In the genomic region with DNA sequence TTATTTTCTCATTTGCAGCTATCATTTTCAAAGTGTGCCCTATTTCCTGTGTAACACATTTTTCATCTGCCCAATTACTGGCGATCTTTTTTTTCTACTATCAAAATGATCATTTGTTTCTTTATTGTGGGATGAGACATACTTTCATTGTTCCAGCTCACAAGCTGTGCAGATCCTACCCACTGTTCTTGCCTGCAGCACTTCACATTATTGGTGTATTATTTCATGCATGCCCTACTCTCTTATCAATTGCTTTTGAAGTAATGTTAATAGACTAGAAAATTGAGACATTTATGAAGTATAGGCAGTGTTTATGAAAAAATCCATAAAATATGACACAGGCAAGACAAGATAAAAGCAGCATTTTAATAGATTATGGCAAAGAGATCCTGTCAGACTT, we compare ENCODE assay signal across 23 mouse cellular contexts.
DNase-seq lines count a peak whose midpoint lies in the region; ATAC-seq and TF ChIP-seq lines count a peak whose summit lies in the region.
"Had no signal": no experiment of that assay in that cellular context is flagged by ENCODE, and none has a peak within 500 bp of the region (broad histone marks: within the 10 kb centered on the region; RNA-seq: fewer than 3 reads in every experiment).

No protein-coding gene starts in this region.

- peak; percentile 56 for DNase-seq in Muller cell, postnatal 12 days (ENCODE audit: inconsistent ontology term)
- peak; percentile 28 for DNase-seq in brain, embryonic 14.5 days (ENCODE audit: low read depth)
- DNase-seq in right cerebral cortex, postnatal 10 days (ENCODE audit: low spot score in 2 of 2) = no peak
- DNase-seq: adrenal gland, adult 8-10 months; adrenal gland, postnatal 14 days; adrenal gland, postnatal 36 days; cerebellum, adult 11 months; cerebellum, adult 18-20 months; cerebellum, adult 8-10 months; cerebellum, adult 9-11 months; cerebellum, postnatal 14 days; cerebellum, postnatal 36 days; embryo, embryonic 11 days had no signal

- no peak overlapping the region for H3K27ac ChIP-seq in midbrain, embryonic 15.5 days
- H3K27ac ChIP-seq in midbrain, embryonic 16.5 days (ENCODE audit: low read length) = no peak overlapping the region
- H3K27ac ChIP-seq: embryonic facial prominence, embryonic 13.5 days; embryonic facial prominence, embryonic 15.5 days; forebrain, embryonic 10.5 days; forebrain, embryonic 12.5 days had no signal

- peak; percentile 67; the same call in 1 of the 2 replicates for ATAC-seq in midbrain, embryonic 15.5 days (replicated peaks)
- ATAC-seq in midbrain, embryonic 16.5 days = no peak
- ATAC-seq: activated CD4-positive, CD25-positive, alpha-beta regulatory T cell, adult 4 months; forebrain, embryonic 14.5 days; Patski had no signal

- no peaks in the 10 kb centered on the region for H3K27me3 ChIP-seq in midbrain, embryonic 15.5 days (replicated peaks)
- no peaks in the 10 kb centered on the region for H3K27me3 ChIP-seq in midbrain, embryonic 16.5 days (ENCODE audit: control insufficient read depth, insufficient read depth, low read depth, low read length)
- H3K27me3 ChIP-seq: embryonic facial prominence, embryonic 13.5 days; embryonic facial prominence, embryonic 15.5 days; forebrain, embryonic 12.5 days had no signal

- H3K4me2 ChIP-seq in midbrain, embryonic 15.5 days = no peak overlapping the region
- H3K4me2 ChIP-seq in midbrain, embryonic 16.5 days (ENCODE audit: low read length) = no peak overlapping the region
- H3K4me2 ChIP-seq: embryonic facial prominence, embryonic 13.5 days; embryonic facial prominence, embryonic 15.5 days; forebrain, embryonic 12.5 days had no signal

- H3K4me1 ChIP-seq in midbrain, embryonic 15.5 days = no peaks in the 10 kb centered on the region
- H3K4me1 ChIP-seq in midbrain, embryonic 16.5 days (ENCODE audit: control insufficient read depth, insufficient read depth, low read length) = no peaks in the 10 kb centered on the region
- H3K4me1 ChIP-seq: embryonic facial prominence, embryonic 13.5 days; embryonic facial prominence, embryonic 15.5 days; forebrain, embryonic 10.5 days; forebrain, embryonic 12.5 days had no signal

- TF ChIP-seq POLR2A in brain, embryonic 14.5 days (IDR thresholded peaks at IDR 0.05; ENCODE audit: borderline replicate concordance, extremely low read depth, insufficient read depth, insufficient read length, poor library complexity, severe bottlenecking) = no peak

- WGBS in midbrain, embryonic 15.5 days = 72% methylated on average over 1 of the region's 1 CpGs
- 71% methylated on average over 1 of the region's 1 CpGs for WGBS in midbrain, embryonic 16.5 days

- no peaks in the 10 kb centered on the region for H3K9me3 ChIP-seq in midbrain, embryonic 15.5 days
- H3K9me3 ChIP-seq in midbrain, embryonic 16.5 days (replicated peaks; ENCODE audit: control insufficient read depth, low read length, poor library complexity, severe bottlenecking) = no peaks in the 10 kb centered on the region
- H3K9me3 ChIP-seq: embryonic facial prominence, embryonic 13.5 days; embryonic facial prominence, embryonic 15.5 days; forebrain, embryonic 10.5 days; forebrain, embryonic 12.5 days had no signal

- H3K4me3 ChIP-seq in midbrain, embryonic 15.5 days = no peak overlapping the region
- no peak overlapping the region for H3K4me3 ChIP-seq in midbrain, embryonic 16.5 days (ENCODE audit: low read depth, low read length)
- H3K4me3 ChIP-seq: embryonic facial prominence, embryonic 13.5 days; embryonic facial prominence, embryonic 15.5 days; erythroblast, embryonic 14.5 days; forebrain, embryonic 10.5 days; forebrain, embryonic 12.5 days had no signal

- H3K36me3 ChIP-seq in midbrain, embryonic 15.5 days (replicated peaks) = no peaks in the 10 kb centered on the region
- no peaks in the 10 kb centered on the region for H3K36me3 ChIP-seq in midbrain, embryonic 16.5 days (ENCODE audit: control insufficient read depth, insufficient read depth, low read length)
- H3K36me3 ChIP-seq: embryonic facial prominence, embryonic 13.5 days; embryonic facial prominence, embryonic 15.5 days; forebrain, embryonic 10.5 days; forebrain, embryonic 12.5 days had no signal

- H3K9ac ChIP-seq in midbrain, embryonic 15.5 days = no peak overlapping the region
- H3K9ac ChIP-seq in midbrain, embryonic 16.5 days (ENCODE audit: low read depth, low read length) = no peak overlapping the region
- H3K9ac ChIP-seq: embryonic facial prominence, embryonic 13.5 days; embryonic facial prominence, embryonic 15.5 days; forebrain, embryonic 12.5 days had no signal

- TF ChIP-seq CTCF in brain, embryonic 14.5 days (IDR thresholded peaks at IDR 0.05; ENCODE audit: borderline replicate concordance, extremely low read depth, insufficient read depth, insufficient read length) = no peak

Comparison
In these comparisons a context has a peak if more than half of its experiments do, and no peak if none do; other contexts are left out.
1. DNase-seq: peak in Muller cell, postnatal 12 days (single experiment) and brain, embryonic 14.5 days (single experiment); none in right cerebral cortex, postnatal 10 days (0 of 2).